Mouse (Mus musculus) limb, embryonic 12.5 days (tissue): ENCODE results near the gene Fam71f2. TPM values are rescaled to one million over a fixed set of nuclear protein-coding genes. Genes with fewer than 3 reads are reported as not detected.

ENCODE experiments used
- ATAC-seq: fragments of 200-750 bp; cut with Nextera tagmentation; 2 replicates; pipeline ENCODE4 v1.8.0; 2017; ENCODE audit warnings: low read depth, moderate TSS enrichment; ENCODE audit not compliant: insufficient number of reproducible peaks, insufficient read depth, low FRiP score, low TSS enrichment
- H3K27ac ChIP-seq: fragments of 300-500 bp; sonication (generic); 2 replicates; pipeline ENCODE4 v1.5.1; 2016; ENCODE audit warnings: mild to moderate bottlenecking, moderate library complexity
- H3K27me3 ChIP-seq: fragments of 300-500 bp; sonication (generic); 2 replicates; pipeline ENCODE4 v1.6.1; 2016; ENCODE audit warnings: mild to moderate bottlenecking, moderate library complexity
- H3K36me3 ChIP-seq: fragments of 300-500 bp; sonication (generic); 2 replicates; pipeline ENCODE4 v1.6.1; 2016; ENCODE audit warnings: mild to moderate bottlenecking, moderate library complexity
- H3K4me1 ChIP-seq: fragments of 300-500 bp; sonication (generic); replicated peaks from 2 replicates; pipeline ENCODE4 v1.6.1; 2016
- H3K4me2 ChIP-seq: fragments of 300-500 bp; sonication (generic); 2 replicates; pipeline ENCODE4 v1.6.1; 2016; ENCODE audit warnings: mild to moderate bottlenecking, moderate library complexity
- H3K4me3 ChIP-seq: fragments of 300-500 bp; sonication (generic); replicated peaks from 2 replicates; pipeline ENCODE4 v1.5.1; 2016; ENCODE audit warnings: mild to moderate bottlenecking
- H3K9ac ChIP-seq: fragments of 300-500 bp; sonication (generic); replicated peaks from 2 replicates; pipeline ENCODE4 v1.6.1; 2016; ENCODE audit warnings: mild to moderate bottlenecking, moderate library complexity
- H3K9me3 ChIP-seq: fragments of 300-500 bp; sonication (generic); 2 replicates; pipeline ENCODE4 v1.6.1; 2016; ENCODE audit warnings: mild to moderate bottlenecking, moderate library complexity
- WGBS: fragments of 180-500 bp; shearing (Covaris S2); methylation state at CpG from one replicate; pipeline ENCODE4 v1.1.7; 2016; 5-methylcytosine and 5-hydroxymethylcytosine counted together
- polyA plus RNA-seq: library from polyadenylated mRNA; unstranded; fragments of >200 nt; fragmentation: Nextera tagmentation; extraction: Ambion mirVana; gene quantifications from 2 replicates; pipeline ENCODE4 v1.2.1, GENCODE M21; 2016

Gene Fam71f2
- 0.29 and 0.65 TPM in 2 replicates for polyA plus RNA-seq

DNA sequence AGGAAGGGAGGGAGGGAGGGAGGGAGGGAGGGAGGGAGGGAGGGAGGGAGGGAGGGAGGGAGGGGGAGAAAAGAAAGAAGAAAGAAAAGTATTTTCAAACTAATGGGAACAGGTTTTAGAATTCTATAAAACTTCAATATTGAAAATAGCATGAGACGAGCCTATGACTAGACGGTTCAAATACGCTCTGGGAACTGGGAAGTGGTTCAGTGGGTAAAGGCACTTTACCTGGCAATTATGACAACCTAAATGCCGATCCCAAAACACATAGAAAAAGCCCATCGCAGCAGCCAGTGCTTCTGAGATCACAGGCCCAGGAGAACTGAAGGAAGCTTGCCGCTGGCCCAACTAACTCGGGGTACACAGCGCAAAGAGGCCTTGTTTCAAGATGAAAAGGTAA is at the start of gene Fam71f2:
Gene Fam71f2 (plus strand): TSS at position 301 of the 400 bp plus-strand sequence.
- 86% methylated on average over 8 of the region's 8 CpGs for WGBS
- no peak within 1 kb of the TSS for H3K4me2 ChIP-seq
- no peak within 1 kb of the TSS for H3K27ac ChIP-seq
- ATAC-seq: no peak
- H3K27me3 ChIP-seq: no peaks in the 10 kb centered on the region
- H3K9me3 ChIP-seq: no peaks in the 10 kb centered on the region
- no peaks in the 10 kb centered on the region for H3K4me1 ChIP-seq
- no peak within 1 kb of the TSS for H3K9ac ChIP-seq
- H3K36me3 ChIP-seq: peaks cover 17% of the 10 kb centered on the region
- H3K4me3 ChIP-seq: no peak within 1 kb of the TSS

DNA sequence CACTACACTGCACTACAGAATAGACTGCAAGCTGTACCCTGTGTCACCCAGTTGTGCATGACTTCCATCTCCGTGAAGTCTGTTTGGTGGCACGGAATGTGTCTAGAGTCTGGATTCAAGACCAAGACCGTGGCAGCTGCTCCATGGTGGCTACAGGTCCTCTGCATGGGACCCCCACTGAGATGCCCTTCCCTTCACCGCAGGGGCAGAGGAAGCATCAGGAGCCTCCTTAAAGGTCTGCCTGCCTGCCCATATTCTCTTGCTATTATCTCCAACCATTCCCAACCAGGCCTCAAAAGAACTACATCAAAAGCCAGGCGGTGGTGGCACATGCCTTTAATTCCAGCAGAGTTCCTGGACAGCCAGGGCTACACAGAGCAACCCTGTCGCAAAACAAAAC is 49.0 kb upstream of the Fam71f2 start:
- no peak for ATAC-seq
- H3K27ac ChIP-seq: no peak overlapping the region

DNA sequence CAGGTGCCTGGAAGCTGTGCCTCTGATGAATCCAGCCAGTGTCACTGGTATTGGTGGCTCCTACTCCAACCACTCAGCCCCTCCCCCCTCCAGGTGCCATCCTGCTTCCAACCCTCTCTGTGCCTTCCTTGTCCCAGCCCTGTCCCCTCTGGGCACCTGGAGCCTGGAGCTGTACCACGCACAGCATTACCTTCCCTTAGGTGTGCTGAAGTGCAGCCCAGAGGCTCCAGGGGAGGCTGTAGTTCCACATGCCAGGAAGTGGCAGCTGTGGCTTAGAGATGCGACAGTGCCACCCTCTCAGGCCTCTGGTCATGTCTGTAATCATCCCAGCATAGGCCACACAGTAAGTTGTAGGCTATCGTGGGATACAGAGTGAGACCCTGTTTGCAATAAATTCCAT is 47.6 kb upstream of the Fam71f2 start:
- H3K36me3 ChIP-seq: no peaks in the 10 kb centered on the region
- H3K4me2 ChIP-seq: no peak overlapping the region

More for the DNA sequence above, 49.0 kb upstream of the Fam71f2 start:
- H3K4me2 ChIP-seq: no peak overlapping the region
- no peaks in the 10 kb centered on the region for H3K27me3 ChIP-seq
- no peaks in the 10 kb centered on the region for H3K36me3 ChIP-seq
- no peak overlapping the region for H3K9ac ChIP-seq
- H3K9me3 ChIP-seq: no peaks in the 10 kb centered on the region
- H3K4me3 ChIP-seq: no peak overlapping the region
- H3K4me1 ChIP-seq: no peaks in the 10 kb centered on the region
- WGBS: 70% methylated on average over 6 of the region's 6 CpGs

DNA sequence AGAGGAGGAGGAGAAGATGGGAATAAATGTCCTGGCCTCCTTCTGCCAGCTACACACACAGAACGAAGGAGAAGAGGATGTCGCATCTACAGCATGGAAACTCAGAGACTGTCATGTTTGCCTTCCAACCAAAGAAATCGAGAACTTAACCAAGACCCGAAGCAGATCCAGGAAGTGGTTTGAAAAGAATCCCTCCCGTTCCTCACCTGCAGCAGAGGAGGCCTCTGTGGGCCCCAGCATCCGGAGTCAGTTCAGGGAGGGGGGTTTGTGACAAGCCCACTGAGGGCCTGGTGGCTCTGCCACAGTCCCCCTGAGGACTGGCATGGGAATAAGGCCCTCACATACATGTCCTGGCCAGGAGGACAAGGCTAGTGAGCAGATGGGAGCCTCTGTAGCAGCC is 47.1 kb upstream of the Fam71f2 start:
- Histone ChIP-seq H3K27ac (no peak overlapping the region), H3K9ac (no peak overlapping the region), H3K27me3 (no peaks in the 10 kb centered on the region), H3K9me3 (no peaks in the 10 kb centered on the region), H3K4me2 (no peak overlapping the region), H3K4me3 (no peak overlapping the region), H3K4me1 (no peaks in the 10 kb centered on the region), H3K36me3 (no peaks in the 10 kb centered on the region)
- ATAC-seq: no peak
- 77% methylated on average over 6 of the region's 6 CpGs for WGBS

More for the DNA sequence above, 47.6 kb upstream of the Fam71f2 start:
- H3K9me3 ChIP-seq: no peaks in the 10 kb centered on the region
- no peak overlapping the region for H3K4me3 ChIP-seq
- H3K4me1 ChIP-seq: no peaks in the 10 kb centered on the region
- ATAC-seq: no peak
- no peak overlapping the region for H3K27ac ChIP-seq
- WGBS: 70% methylated on average over 3 of the region's 3 CpGs
- H3K27me3 ChIP-seq: no peaks in the 10 kb centered on the region
- no peak overlapping the region for H3K9ac ChIP-seq

DNA sequence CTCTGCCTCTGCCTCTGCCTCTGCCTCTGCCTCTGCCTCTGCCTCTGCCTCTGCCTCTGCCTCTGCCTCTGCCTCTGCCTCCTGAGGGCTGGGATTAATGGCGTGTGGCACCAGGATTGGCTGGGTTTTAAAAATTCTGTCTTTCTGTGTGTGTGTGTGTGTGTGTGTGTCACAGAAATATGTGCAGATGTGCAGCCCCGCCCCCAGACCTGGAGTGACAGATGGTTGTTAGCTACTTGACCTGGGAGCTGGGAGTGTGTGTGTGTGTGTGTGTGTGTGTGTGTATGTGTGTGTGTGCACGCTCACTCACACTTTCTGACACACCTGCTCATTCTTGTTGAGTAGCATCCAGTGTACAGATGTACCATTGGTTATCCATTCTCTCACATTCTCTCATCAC is 45.7 kb upstream of the Fam71f2 start:
- Histone ChIP-seq H3K4me2 (no peak overlapping the region), H3K4me3 (no peak overlapping the region), H3K36me3 (no peaks in the 10 kb centered on the region), H3K9ac (no peak overlapping the region), H3K4me1 (no peaks in the 10 kb centered on the region), H3K27ac (no peak overlapping the region), H3K27me3 (no peaks in the 10 kb centered on the region), H3K9me3 (no peaks in the 10 kb centered on the region)
- no peak for ATAC-seq
- 58% methylated on average over 3 of the region's 3 CpGs for WGBS

DNA sequence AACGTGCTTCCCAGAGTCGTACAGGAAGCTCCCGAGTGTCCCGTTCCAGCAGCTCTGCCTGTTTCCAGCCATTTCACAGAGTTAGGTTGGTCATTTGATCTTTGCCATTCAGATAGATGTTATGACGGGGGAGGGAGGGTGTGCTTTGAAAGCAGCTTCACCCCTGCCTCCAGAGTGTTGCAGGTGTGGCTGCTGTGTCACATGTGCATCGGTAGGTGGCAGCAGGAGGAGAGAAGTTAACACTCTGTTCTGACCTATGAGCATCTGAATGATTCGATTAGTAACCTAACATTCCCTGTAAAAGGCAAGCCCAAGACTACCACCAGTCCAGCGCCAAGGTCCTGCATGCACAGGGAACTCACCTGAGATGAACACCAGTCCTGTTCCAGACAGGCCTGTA is 45.1 kb upstream of the Fam71f2 start:
- WGBS: 45% methylated on average over 8 of the region's 8 CpGs
- no peaks in the 10 kb centered on the region for H3K27me3 ChIP-seq
- H3K4me2 ChIP-seq: no peak overlapping the region
- no peaks in the 10 kb centered on the region for H3K9me3 ChIP-seq
- ATAC-seq: no peak
- no peak overlapping the region for H3K27ac ChIP-seq
- H3K9ac ChIP-seq: no peak overlapping the region
- H3K4me1 ChIP-seq: no peaks in the 10 kb centered on the region
- no peaks in the 10 kb centered on the region for H3K36me3 ChIP-seq
- no peak overlapping the region for H3K4me3 ChIP-seq

DNA sequence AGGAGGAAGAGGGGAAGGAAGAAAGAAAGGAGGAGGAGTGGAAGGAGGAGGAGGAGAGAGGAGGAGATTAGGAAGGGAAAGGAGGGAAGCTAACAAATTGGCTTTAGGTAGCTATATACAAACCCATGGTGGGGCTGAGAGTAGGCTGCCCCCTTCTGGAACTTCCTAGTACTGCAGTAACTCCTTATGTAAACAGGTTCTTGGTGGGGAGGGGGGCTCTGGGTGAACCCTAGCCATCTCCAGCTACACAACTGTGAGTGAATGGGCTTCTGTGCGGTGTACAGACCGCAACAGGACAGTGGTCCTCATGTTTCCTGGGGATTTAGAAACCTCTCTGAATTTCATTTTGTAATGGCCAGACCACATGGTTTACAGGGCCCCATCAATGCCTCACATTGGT is 38.6 kb upstream of the Fam71f2 start:
- Histone ChIP-seq H3K4me3 (no peak overlapping the region), H3K9me3 (no peaks in the 10 kb centered on the region), H3K36me3 (no peaks in the 10 kb centered on the region), H3K4me1 (no peaks in the 10 kb centered on the region), H3K27ac (no peak overlapping the region), H3K27me3 (no peaks in the 10 kb centered on the region), H3K4me2 (no peak overlapping the region), H3K9ac (no peak overlapping the region)
- WGBS: 37% methylated on average over 2 of the region's 2 CpGs
- no peak for ATAC-seq

DNA sequence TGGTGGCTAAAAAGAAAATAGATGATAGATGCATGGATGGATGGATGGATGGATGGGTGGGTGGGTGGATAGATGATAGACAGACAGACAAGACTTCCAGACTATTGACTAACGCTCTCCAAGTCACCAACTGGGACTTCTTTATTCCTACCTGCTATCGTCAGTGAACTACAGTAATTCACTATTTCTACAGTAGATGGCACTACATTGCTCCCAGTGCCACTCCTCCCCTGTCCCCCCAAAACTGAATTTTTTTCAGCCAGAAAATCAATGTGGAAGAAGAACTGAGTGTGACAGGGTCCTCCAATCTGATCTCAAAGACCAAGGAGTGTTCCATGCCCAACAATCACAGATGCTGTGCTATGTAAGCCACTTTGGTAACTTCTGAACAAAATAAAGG is 37.7 kb upstream of the Fam71f2 start:
- Histone ChIP-seq H3K4me3 (no peak overlapping the region), H3K27ac (no peak overlapping the region), H3K9ac (no peak overlapping the region), H3K9me3 (no peaks in the 10 kb centered on the region), H3K36me3 (no peaks in the 10 kb centered on the region), H3K4me2 (no peak overlapping the region), H3K4me1 (no peaks in the 10 kb centered on the region), H3K27me3 (no peaks in the 10 kb centered on the region)
- ATAC-seq: no peak
- WGBS: 63% methylated on average over 2 of the region's 2 CpGs

DNA sequence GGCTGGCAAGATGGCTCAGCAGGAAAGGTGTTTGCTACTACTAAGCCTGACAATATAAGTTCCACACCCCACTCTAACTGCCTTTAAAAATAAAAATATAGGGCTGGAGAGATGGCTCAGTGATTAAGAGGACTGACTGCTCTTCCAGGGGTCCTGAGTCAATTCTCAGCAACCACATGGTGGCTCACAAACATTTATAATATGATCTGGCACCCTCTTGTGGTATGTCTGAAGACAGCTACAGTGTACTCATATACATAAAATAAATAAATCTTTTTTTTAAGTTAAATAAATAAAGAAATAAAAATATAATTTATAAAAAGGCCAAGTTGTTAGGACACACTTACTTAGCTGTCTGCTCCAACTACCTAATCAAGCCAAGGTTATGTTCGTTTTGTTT is 37.1 kb upstream of the Fam71f2 start:
- H3K36me3 ChIP-seq: no peaks in the 10 kb centered on the region
- H3K27me3 ChIP-seq: no peaks in the 10 kb centered on the region
- ATAC-seq: no peak
- H3K4me1 ChIP-seq: no peaks in the 10 kb centered on the region
- H3K27ac ChIP-seq: no peak overlapping the region
- no peak overlapping the region for H3K4me2 ChIP-seq
- H3K9ac ChIP-seq: no peak overlapping the region
- 56% methylated on average over 1 of the region's 1 CpGs for WGBS
- no peaks in the 10 kb centered on the region for H3K9me3 ChIP-seq
- H3K4me3 ChIP-seq: no peak overlapping the region

DNA sequence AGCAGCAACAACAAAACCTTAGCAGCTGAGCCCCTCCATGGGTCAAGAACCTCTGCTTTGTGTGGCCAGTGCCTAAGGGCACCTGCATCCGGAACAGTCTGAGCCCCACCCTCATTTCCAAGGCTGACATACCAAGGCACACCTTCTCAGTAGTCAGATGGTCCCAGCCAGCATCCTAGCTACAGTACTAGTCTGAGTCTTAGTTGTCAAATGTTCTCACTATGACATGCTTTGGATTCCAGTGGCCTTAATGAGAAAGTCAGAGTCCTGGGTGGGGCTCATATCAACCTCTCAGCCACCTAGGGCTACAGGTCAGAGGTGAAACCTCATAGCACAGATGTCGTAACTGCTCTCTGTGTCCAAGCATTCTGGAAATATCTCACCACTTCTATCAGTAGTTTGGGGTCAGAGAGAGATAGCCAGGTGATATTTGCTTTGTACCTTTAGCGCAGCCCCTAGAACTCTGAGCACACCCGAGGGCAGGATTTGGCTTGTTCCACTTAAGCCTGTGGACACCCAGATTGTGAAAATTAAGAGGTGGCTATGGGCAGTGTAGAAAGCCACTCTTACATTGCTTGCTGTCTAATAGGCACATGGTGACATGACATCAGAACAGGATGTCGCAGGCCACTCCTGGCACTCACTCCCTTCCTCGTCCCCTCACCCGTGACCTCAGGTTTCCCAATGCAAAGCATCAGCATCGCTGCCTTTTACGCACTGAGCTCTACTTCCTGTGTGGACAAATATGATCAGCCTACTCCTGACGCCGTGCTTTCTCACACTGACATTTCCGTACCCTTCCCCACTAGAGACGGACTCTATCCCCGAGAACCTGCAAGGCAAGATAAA is 33.9 kb upstream of the Fam71f2 start:
- H3K9ac ChIP-seq: no peak overlapping the region
- H3K4me1 ChIP-seq: no peaks in the 10 kb centered on the region
- no peaks in the 10 kb centered on the region for H3K36me3 ChIP-seq
- ATAC-seq: no peak
- no peak overlapping the region for H3K4me2 ChIP-seq
- H3K27ac ChIP-seq: no peak overlapping the region
- 75% methylated on average over 14 of the region's 14 CpGs for WGBS
- H3K27me3 ChIP-seq: no peaks in the 10 kb centered on the region
- no peak overlapping the region for H3K4me3 ChIP-seq
- no peaks in the 10 kb centered on the region for H3K9me3 ChIP-seq

DNA sequence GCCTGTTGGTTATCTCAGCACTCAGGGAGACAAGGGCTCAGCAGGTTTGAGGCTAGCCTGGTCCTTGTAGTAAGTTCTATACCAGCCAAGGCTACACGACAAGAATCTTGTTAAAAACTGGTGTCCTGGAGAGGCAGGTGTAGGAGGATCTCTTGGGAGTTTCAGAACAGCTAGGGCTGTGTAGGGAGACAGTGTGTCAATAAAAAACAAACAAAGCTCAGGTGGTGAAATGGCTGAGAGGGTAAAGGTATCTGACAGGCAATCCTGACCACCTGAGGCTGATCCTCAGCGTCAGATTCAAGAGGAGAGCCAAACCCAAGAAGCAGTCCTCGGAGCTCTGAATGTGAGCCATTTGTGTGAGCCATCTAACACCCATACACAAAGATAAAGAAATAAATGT is 33.2 kb upstream of the Fam71f2 start:
- no peaks in the 10 kb centered on the region for H3K36me3 ChIP-seq
- H3K4me2 ChIP-seq: no peak overlapping the region
- H3K27ac ChIP-seq: no peak overlapping the region
- H3K4me1 ChIP-seq: no peaks in the 10 kb centered on the region
- no peak for ATAC-seq
- no peaks in the 10 kb centered on the region for H3K27me3 ChIP-seq
- H3K9ac ChIP-seq: no peak overlapping the region
- 72% methylated on average over 3 of the region's 3 CpGs for WGBS
- no peak overlapping the region for H3K4me3 ChIP-seq
- H3K9me3 ChIP-seq: no peaks in the 10 kb centered on the region

DNA sequence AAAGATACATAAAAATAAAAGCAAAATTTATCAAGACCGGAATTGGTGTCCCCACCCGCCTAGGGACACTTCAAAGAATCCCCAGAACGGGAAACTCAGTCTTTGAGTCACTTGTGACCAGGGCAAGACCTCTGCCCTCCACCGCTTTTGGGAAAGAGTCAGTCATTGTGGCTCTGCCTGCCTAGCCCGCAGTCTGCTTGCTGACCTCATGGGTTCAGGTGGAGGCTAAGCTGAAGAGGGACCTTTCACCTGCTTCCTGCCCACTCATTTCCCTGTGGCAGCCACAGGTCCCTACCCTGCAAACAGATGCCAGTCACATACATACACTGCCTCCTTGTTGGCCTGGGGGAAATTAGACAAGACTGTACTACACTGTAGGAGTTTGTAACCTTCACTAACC is 32.8 kb upstream of the Fam71f2 start:
- ATAC-seq: no peak
- Histone ChIP-seq H3K27me3 (no peaks in the 10 kb centered on the region), H3K27ac (no peak overlapping the region), H3K36me3 (no peaks in the 10 kb centered on the region), H3K9ac (no peak overlapping the region), H3K4me3 (no peak overlapping the region), H3K4me1 (no peaks in the 10 kb centered on the region), H3K4me2 (no peak overlapping the region), H3K9me3 (no peaks in the 10 kb centered on the region)
- 63% methylated on average over 5 of the region's 5 CpGs for WGBS
